Mouse (Mus musculus): ENCODE data around the gene Tmem179b. TPM values are rescaled to one million over a fixed set of nuclear protein-coding genes. Genes with fewer than 3 reads are reported as not detected.
"Not testable (repeated sequence)": the region's sequence is repeated elsewhere in the genome, so short reads cannot be mapped to it uniquely, and the experiment has no call there.

The Tmem179b gene
- polyA plus RNA-seq, 1 experiment: 134 TPM

DNA sequence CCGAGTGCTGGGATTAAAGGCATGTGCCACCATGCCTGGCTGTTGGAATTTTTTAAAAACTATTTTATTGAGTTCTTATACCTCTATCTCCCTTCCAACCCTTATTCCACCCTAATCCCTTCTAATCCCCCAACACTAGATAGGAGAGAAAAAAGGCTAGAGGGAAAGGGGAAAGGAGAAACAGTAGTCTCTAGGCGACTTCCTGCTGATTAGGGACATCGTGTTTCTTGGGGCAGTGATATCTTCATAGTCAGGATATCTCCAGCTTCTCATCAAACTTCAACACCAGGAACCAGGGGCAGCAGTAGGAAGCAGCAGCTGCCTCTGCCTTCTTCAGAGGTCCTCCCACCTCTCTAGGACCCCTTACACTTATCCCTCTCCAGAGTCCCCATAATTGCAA, 39.9 kb downstream of the Tmem179b start:
- DNase-seq (ENCODE audit: low read depth): no peak

DNA sequence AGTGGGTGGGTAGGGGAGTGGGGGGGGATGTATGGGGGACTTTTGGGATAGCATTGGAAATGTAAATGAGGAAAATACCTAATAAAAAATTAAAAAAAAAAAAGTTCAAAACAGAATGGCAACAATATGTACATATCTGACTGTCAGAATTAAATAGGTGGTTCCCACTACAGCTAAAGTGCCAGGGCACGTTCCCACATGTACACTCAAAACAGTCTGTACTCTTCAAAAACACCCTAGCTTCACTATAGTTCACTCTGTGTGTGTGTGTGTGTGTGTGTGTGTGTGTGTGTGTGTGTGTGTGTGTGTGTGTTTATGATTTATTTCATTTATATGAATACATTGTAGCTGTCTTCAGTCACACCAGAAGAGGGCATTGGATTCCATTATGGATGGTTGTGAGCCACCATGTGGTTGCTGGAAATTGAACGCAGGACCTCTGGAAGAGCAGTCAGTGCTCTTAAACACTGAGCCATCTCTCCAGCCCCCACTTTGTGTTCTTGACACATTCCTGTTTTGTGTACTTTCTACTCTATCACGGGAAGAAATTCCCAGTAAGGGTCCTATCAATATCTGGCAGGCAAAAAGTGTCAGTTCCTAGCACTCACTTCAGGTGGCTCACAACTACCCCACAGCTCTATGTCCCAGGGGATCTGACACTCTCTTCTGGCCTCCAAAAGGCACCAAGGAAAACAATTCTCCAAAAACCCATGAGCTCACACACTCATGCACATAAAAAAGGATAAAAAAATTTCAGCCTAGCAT, 45.8 kb downstream of the Tmem179b start:
- not testable (repeated sequence) for DNase-seq (ENCODE audit: low read depth)

DNA sequence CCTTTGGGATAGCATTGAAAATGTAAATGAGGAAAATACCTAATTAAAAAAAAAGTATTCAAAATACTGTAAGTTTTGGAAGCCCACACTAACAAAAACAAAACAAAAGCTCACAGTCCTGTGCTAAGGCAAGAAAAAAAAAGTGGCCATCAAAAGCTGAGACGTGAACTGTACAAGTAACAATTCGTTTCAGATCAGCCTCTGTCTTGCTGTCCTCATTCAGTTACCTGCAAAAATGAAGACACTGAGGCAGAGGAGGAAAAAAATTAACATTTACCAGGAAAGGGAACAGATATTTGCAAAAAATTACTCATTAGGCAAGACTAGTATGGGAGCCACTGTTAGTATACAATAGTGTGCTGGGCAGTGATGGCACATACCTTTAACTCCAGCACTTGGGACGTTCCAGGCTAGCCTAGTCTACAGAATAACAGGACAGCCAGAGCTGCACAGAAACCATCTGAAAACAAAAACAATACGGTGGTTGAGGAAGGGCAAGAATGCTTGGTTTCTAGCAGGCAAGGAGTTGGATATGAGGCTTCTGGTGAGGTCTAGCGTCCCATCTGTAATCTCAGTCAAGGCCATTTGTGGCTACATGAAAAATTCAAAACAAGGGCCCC, 46.7 kb downstream of the Tmem179b start:
- DNase-seq (ENCODE audit: low read depth): no peak

DNA sequence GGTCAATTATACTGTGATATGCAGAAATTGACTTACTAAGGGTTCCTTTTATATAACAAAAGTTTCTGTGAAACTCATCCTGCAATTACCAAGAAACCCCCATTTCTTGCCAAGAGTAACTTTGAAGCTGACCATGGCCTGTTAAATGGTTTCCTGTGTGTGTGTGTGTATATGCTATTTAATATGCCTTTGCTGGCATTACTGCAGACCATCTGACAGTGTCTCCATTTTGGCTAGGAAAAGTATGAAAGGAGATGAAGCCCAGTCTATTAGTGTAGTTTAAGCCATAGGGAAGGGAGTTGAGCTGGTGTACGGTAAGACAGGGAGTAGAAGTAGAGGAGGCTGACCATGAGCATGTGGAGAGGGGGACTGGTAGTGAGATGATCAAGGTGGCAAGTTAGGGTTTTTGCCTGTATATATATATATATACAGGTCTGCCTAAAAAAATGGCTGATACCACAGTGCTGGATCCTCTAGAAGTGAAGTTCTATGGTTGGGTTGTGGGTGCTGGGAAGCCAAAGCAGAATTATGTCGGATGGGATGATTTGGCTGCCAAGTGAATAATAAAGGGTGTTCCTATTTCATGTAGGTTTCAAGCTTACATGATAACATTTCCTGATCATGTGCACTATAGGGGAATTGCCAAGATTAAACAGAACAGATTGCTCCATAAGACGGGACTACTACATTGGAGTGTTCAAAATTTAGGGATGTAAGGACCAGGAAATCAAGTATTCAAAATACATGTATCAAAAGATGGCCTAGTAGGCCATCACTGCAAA, 47.5 kb downstream of the Tmem179b start:
- DNase-seq (ENCODE audit: low read depth): no peak

DNA sequence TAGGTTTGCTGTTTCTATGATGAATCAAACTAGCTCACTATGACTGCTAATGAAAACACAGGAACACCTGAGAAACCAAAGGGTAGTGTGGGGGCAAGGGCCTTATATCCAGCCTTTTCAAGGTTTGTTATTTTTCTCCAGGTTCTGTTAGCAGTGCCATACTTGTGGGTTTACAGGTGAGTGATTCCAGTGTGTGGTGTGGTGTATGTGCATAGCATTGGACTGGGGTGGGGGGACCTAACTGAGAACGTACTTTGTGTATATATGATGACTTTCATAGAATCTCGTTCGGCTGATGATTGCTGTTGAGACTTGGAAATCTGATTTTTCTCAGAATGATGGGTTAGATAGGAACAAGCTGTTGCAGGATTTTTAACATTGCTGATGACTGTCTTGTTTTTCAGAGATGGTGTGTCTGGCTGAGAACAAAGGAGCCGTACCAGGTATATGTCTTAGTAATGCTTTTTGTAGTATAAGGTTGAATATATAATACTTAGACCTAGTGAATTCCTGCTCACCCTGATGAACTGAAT, 49.1 kb downstream of the Tmem179b start:
- DNase-seq (ENCODE audit: low read depth): no peak

DNA sequence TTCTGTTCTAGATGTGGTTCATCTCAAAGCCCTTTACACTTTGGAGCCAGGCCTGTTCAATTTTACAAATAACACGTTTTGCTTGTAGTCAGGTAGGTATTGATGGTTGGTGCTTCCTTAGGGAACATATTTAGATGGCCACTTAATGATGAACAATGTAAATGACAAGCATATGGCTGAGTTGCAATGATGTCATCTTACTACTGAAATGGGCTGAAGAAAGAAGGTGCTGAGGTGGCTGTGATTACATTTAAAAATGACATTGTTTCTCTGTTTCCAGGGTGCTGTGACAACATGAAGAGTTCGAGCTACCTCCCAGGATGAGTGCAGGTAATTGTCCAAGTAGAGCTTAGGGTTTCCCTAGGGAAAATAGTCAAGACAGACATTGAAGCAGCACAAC, 49.9 kb downstream of the Tmem179b start:
- DNase-seq (ENCODE audit: low read depth): no peak

DNA sequence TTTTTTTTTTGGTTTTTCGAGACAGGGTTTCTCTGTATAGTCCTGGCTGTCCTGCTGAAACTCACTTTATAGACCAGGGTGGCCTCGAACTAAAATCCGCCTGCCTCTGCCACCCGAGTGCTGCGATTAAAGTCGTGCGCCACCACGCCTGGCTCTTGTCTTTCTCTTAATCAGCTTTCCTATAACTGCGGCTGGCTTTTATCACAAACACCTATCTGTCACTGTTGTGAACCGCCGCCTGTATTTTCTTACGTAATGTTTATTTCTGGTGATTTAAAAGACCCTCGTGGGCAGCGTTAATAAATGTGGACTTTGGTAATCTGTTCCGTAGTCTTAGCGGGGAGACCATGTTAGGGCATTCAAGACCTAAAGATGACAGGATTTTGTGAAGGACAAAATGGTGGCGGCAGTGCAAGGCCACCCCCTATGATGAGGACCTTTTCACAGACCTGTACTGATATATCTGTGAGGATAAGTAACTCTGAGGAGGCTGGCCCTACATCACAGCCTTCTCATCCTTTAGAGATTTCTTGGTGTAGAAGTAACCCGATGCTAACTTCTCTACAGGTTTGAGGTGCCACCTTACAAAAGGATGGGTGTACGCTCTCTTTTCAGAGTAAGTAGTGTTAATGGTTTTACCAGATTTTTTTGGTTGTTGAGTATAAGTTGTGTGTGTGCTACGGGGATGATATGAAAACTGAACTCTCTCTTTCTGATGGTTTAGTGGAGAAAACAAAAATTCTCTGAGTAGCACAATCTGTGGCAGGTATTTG, 50.5 kb downstream of the Tmem179b start:
- DNase-seq (ENCODE audit: low read depth): no peak

DNA sequence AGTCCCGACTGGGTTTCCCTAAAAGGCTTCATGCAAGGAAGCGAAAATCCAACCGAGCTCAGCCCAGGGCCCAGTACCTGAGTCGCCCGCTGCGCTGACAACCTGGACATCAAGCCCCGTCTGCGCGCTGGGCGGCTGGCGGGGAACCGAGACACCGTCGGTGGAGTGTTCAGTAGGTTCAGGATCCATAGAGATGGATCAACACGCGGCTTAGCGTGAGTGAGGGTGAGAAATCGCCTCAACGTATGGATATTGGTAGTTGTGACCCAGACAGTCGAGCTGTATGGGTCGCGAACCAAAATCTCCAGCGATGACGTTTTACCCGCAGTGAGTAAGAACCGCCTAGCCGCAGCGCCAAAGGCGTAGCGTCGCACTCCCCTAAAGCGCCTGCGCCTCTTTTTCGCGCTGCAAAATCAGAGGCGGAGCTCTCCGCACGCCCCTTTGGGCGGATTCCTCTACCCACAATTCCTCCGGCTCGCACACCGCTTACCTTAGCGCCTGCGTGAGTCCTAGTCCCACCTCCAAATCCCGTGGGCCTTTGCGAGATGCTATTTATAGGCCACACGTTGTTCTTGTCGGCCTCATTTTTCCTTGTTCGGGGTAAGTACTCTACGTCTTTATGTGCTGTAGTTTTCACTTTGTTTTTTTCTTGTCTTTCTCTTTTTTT, 51.2 kb downstream of the Tmem179b start, which contains the start of gene Slc3a2:
Gene Slc3a2, minus strand, starts transcription at position 463 of the 667 bp plus-strand sequence.
- DNase-seq (ENCODE audit: low read depth): no peak

DNA sequence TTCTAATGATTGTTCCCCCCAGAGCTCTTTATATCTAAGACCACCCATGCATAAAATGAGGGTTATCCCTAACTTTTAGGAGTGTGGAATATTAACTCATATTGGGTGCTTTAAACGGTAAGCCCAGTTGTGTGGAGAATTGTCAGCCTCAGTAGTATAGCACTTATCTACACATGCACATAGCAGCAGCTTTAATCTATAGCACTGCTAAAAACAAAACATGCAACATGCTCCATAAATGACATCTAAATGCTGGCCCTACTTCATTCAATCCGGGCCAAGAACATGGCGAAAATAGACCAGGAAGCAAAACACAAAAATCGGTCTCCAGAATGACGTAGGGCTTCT, 51.7 kb downstream of the Tmem179b start:
- DNase-seq (ENCODE audit: low read depth): no peak

Other genes with a start within 250 kb of the Tmem179b start
- 0.19 and 0.38 TPM in 2 replicates for gene Slc22a8, start 183.2 kb downstream of the Tmem179b start, polyA plus RNA-seq (2012; rRNA removed)
- gene Slc22a6, start 156.4 kb downstream of the Tmem179b start, polyA plus RNA-seq (2012; rRNA removed): 0.04 TPM in 1 of 2 replicates, not detected in the other
- gene Chrm1, start 110.7 kb downstream of the Tmem179b start, polyA plus RNA-seq (2012; rRNA removed): 0.12 and 0.25 TPM in 2 replicates
- gene Slc3a2, start 51.1 kb downstream of the Tmem179b start, polyA plus RNA-seq (2012; rRNA removed): 393 and 456 TPM in 2 replicates
- 30.1 and 32.2 TPM in 2 replicates for gene Wdr74, start 38.6 kb downstream of the Tmem179b start, polyA plus RNA-seq (2012; rRNA removed)
- gene 1700092M07Rik, start 33.7 kb downstream of the Tmem179b start, polyA plus RNA-seq (2012; rRNA removed): 2.3 and 2.5 TPM in 2 replicates
- gene Stx5a, start 33.1 kb downstream of the Tmem179b start, polyA plus RNA-seq (2012; rRNA removed): 95.3 and 118 TPM in 2 replicates
- gene Nxf1, start 17.4 kb downstream of the Tmem179b start, polyA plus RNA-seq (2012; rRNA removed): 96.6 and 113 TPM in 2 replicates
- 183 and 249 TPM in 2 replicates for gene Tmem223, start 3.5 kb downstream of the Tmem179b start, polyA plus RNA-seq (2012; rRNA removed)
- gene Taf6l, start 11.9 kb upstream of the Tmem179b start, polyA plus RNA-seq (2012; rRNA removed): 17.4 and 19.6 TPM in 2 replicates
- gene Polr2g, start 24.1 kb upstream of the Tmem179b start, polyA plus RNA-seq (2012; rRNA removed): 88.3 and 105 TPM in 2 replicates
- gene Zbtb3, start 28.1 kb upstream of the Tmem179b start, polyA plus RNA-seq (2012; rRNA removed): 2.4 and 2.9 TPM in 2 replicates
- 22.7 and 23.1 TPM in 2 replicates for gene Ttc9c, start 44.9 kb upstream of the Tmem179b start, polyA plus RNA-seq (2012; rRNA removed)
- 19.0 and 35.0 TPM in 2 replicates for gene Hnrnpul2, start 45.5 kb upstream of the Tmem179b start, polyA plus RNA-seq (2012; rRNA removed)
- gene AC129217.1, start 55.3 kb upstream of the Tmem179b start, polyA plus RNA-seq (2012; rRNA removed): 0.57 and 9.1 TPM in 2 replicates
- 306 and 363 TPM in 2 replicates for gene Bscl2, start 63.0 kb upstream of the Tmem179b start, polyA plus RNA-seq (2012; rRNA removed)
- gene Gng3, start 64.7 kb upstream of the Tmem179b start, polyA plus RNA-seq (2012; rRNA removed): 0.43 and 0.46 TPM in 2 replicates
- gene Lrrn4cl, start 76.3 kb upstream of the Tmem179b start, polyA plus RNA-seq (2012; rRNA removed): 6.9 and 8.7 TPM in 2 replicates
- 88.9 and 91.5 TPM in 2 replicates for gene Ubxn1, start 97.0 kb upstream of the Tmem179b start, polyA plus RNA-seq (2012; rRNA removed)
- 37.9 and 50.6 TPM in 2 replicates for gene Uqcc3, start 106.5 kb upstream of the Tmem179b start, polyA plus RNA-seq (2012; rRNA removed)
- gene Lbhd1, start 109.3 kb upstream of the Tmem179b start, polyA plus RNA-seq (2012; rRNA removed): 2.5 and 3.0 TPM in 2 replicates
- not detected in 2 replicates for gene Gm49403, start 109.5 kb upstream of the Tmem179b start, polyA plus RNA-seq (2012; rRNA removed)
- 23.6 and 25.6 TPM in 2 replicates for gene 1810009A15Rik, start 114.4 kb upstream of the Tmem179b start, polyA plus RNA-seq (2012; rRNA removed)
- not detected in 2 replicates for gene Gm49416, start 114.5 kb upstream of the Tmem179b start, polyA plus RNA-seq (2012; rRNA removed)
- gene Ints5, start 118.5 kb upstream of the Tmem179b start, polyA plus RNA-seq (2012; rRNA removed): 18.3 and 18.5 TPM in 2 replicates
- gene Ganab, start 123.6 kb upstream of the Tmem179b start, polyA plus RNA-seq (2012; rRNA removed): 134 and 150 TPM in 2 replicates
- gene B3gat3, start 145.9 kb upstream of the Tmem179b start, polyA plus RNA-seq (2012; rRNA removed): 83.8 and 88.2 TPM in 2 replicates
- gene Rom1, start 154.9 kb upstream of the Tmem179b start, polyA plus RNA-seq (2012; rRNA removed): 9.6 and 11.7 TPM in 2 replicates
- 42.4 and 50.5 TPM in 2 replicates for gene Eml3, start 155.1 kb upstream of the Tmem179b start, polyA plus RNA-seq (2012; rRNA removed)
- gene Mta2, start 167.4 kb upstream of the Tmem179b start, polyA plus RNA-seq (2012; rRNA removed): 21.9 and 35.1 TPM in 2 replicates
- gene Tut1, start 179.4 kb upstream of the Tmem179b start, polyA plus RNA-seq (2012; rRNA removed): 19.1 and 20.7 TPM in 2 replicates
- gene Eef1g, start 192.6 kb upstream of the Tmem179b start, polyA plus RNA-seq (2012; rRNA removed): 295 and 302 TPM in 2 replicates
- 53.6 and 56.8 TPM in 2 replicates for gene Ahnak, start 214.8 kb upstream of the Tmem179b start, polyA plus RNA-seq (2012; rRNA removed)